ENCODE assay signal across 7 mouse cellular contexts in genomic region chr7:36695791-36696241, GRCm38 (mm10). TPM values are rescaled to one million over a fixed set of nuclear protein-coding genes. Genes with fewer than 3 reads are reported as not detected.
DNase-seq lines count a peak whose midpoint lies in the region; ATAC-seq lines count a peak whose summit lies in the region.

No protein-coding gene starts in this region.

- peak overlapping the region; percentile 92 for H3K27ac ChIP-seq in forebrain, embryonic 10.5 days
- H3K27ac ChIP-seq in midbrain, embryonic 12.5 days (replicated peaks) = no peak overlapping the region

- H3K9ac ChIP-seq in midbrain, embryonic 12.5 days (replicated peaks) = peak overlapping the region; percentile 62

- H3K4me1 ChIP-seq in forebrain, embryonic 10.5 days = peaks cover 65% of the 10 kb centered on the region
- H3K4me1 ChIP-seq in midbrain, embryonic 12.5 days = peaks cover 35% of the 10 kb centered on the region

- H3K27me3 ChIP-seq in forebrain, embryonic 10.5 days (ENCODE audit: poor library complexity, severe bottlenecking) = peaks cover 78% of the 10 kb centered on the region
- peaks cover 64% of the 10 kb centered on the region for H3K27me3 ChIP-seq in midbrain, embryonic 12.5 days

- under 1% methylated on average over 42 of the region's 42 CpGs for WGBS in forebrain, embryonic 10.5 days
- WGBS in midbrain, embryonic 12.5 days = 1% methylated on average over 41 of the region's 42 CpGs

- no peaks in the 10 kb centered on the region for H3K9me3 ChIP-seq in forebrain, embryonic 10.5 days
- H3K9me3 ChIP-seq in midbrain, embryonic 12.5 days = no peaks in the 10 kb centered on the region

- no peak for ATAC-seq in midbrain, embryonic 12.5 days (ENCODE audit: low FRiP score, low read depth)

- intact Hi-C loops in heart, postnatal 10 days (cut with DNase I) = loop anchor here (5.0 kb wide), 1 partner anchor 651 kb away; no protein-coding TSS in a partner anchor

- DNase-seq in ES-CJ7 (ENCODE audit: low read depth, low spot score) = peak; percentile 63
- peak; percentile 41 to 56 for DNase-seq in adrenal gland, adult 18-20 months (ENCODE audit: low spot score in 2 of 2)
- DNase-seq in forebrain, embryonic 10.5 days (ENCODE audit: extremely low spot score, low spot score) = peak; percentile 66
- DNase-seq in heart, postnatal 10 days = peak; percentile 64 to 74
- peak; percentile 34 to 68 for DNase-seq in kidney, postnatal 36 days
- DNase-seq in urinary bladder, postnatal 14 days (ENCODE audit: low spot score) = peak; percentile 41

- peak overlapping the region; percentile 96 for H3K4me2 ChIP-seq in midbrain, embryonic 12.5 days (replicated peaks)

- no peaks in the 10 kb centered on the region for H3K36me3 ChIP-seq in forebrain, embryonic 10.5 days (replicated peaks)
- no peaks in the 10 kb centered on the region for H3K36me3 ChIP-seq in midbrain, embryonic 12.5 days

- H3K4me3 ChIP-seq in forebrain, embryonic 10.5 days = peak overlapping the region; percentile 87
- H3K4me3 ChIP-seq in midbrain, embryonic 12.5 days = peak overlapping the region; percentile 92

RNA-seq across cellular contexts. Expression of gene Tshz3, which starts 2.1 kb away (rescaled TPM):
- total RNA-seq in adrenal gland, adult 18-20 months (2021) = 1 to 10 TPM; 3.4 to 3.8 TPM
- polyA plus RNA-seq in forebrain, embryonic 10.5 days (2016; fragmentation: Nextera tagmentation; extraction: Ambion mirVana) = 3.5 and 4.5 TPM in 2 replicates
- 1 to 10 TPM; 7.3 to 7.4 TPM for total RNA-seq in heart, postnatal 10 days (2021)
- 4.9 and 5.6 TPM in 2 replicates for polyA plus RNA-seq in midbrain, embryonic 12.5 days (2016; fragmentation: Nextera tagmentation; extraction: Ambion mirVana)
